Mouse (Mus musculus) midbrain, postnatal 0 days (tissue): Measurements from ENCODE around the gene Auh. TPM values are rescaled to one million over a fixed set of nuclear protein-coding genes. Genes with fewer than 3 reads are reported as not detected.

Source experiments
- ATAC-seq: fragments of 200-750 bp; cut with Nextera tagmentation; 2 replicates; pipeline ENCODE4 v1.8.0; 2017; ENCODE audit warnings: moderate number of reproducible peaks, mild to moderate bottlenecking, moderate TSS enrichment, moderate library complexity; ENCODE audit not compliant: low FRiP score
- DNase-seq: peaks from one replicate; pipeline ENCODE4 v3.0.0-alpha.2; 2015; ENCODE audit warnings: low spot score
- H3K27ac ChIP-seq: fragments of 300-500 bp; sonication (generic); 2 replicates; pipeline ENCODE4 v1.5.1; 2014; ENCODE audit warnings: low read depth, mild to moderate bottlenecking, low read length, mixed read lengths
- H3K27me3 ChIP-seq: fragments of 300-500 bp; sonication (generic); 2 replicates; pipeline ENCODE4 v1.6.1; 2014; ENCODE audit warnings: low read length, control low read depth, mixed read lengths; ENCODE audit not compliant: insufficient read depth
- H3K36me3 ChIP-seq: fragments of 300-500 bp; sonication (generic); 2 replicates; pipeline ENCODE4 v1.6.1; 2014; ENCODE audit warnings: low read length, control low read depth, mixed read lengths; ENCODE audit not compliant: insufficient read depth
- H3K4me1 ChIP-seq: fragments of 300-500 bp; sonication (generic); 2 replicates; pipeline ENCODE4 v1.6.1; 2014; ENCODE audit warnings: mild to moderate bottlenecking, control low read depth, antibody characterized with exemption, low read length, mixed read lengths; ENCODE audit not compliant: insufficient read depth
- H3K4me2 ChIP-seq: fragments of 300-500 bp; sonication (generic); 2 replicates; pipeline ENCODE4 v1.6.1; 2014; ENCODE audit warnings: low read depth, mild to moderate bottlenecking, low read length, mixed read lengths; ENCODE audit not compliant: poor library complexity, severe bottlenecking
- H3K4me3 ChIP-seq: fragments of 300-500 bp; sonication (generic); 2 replicates; pipeline ENCODE4 v1.5.1; 2014; ENCODE audit warnings: low read depth, mild to moderate bottlenecking, low read length, moderate library complexity
- H3K9ac ChIP-seq: fragments of 300-500 bp; sonication (generic); replicated peaks from 2 replicates; pipeline ENCODE4 v1.6.1; 2014; ENCODE audit warnings: mild to moderate bottlenecking, low read length, moderate library complexity, mixed read lengths; ENCODE audit not compliant: poor library complexity, severe bottlenecking
- H3K9me3 ChIP-seq: fragments of 300-500 bp; sonication (generic); 2 replicates; pipeline ENCODE4 v1.6.1; 2016; ENCODE audit warnings: low read length, control low read depth
- CTCF ChIP-seq: IDR thresholded peaks from 2 replicates; pipeline ENCODE4 v1.5.1; 2016; ENCODE audit warnings: antibody characterized with exemption, mild to moderate bottlenecking
- WGBS: fragments of 180-500 bp; shearing (Covaris S2); extraction: QIAGEN DNeasy Blood & Tissue Kit; methylation state at CpG from one replicate; pipeline ENCODE4 v1.1.7; 2014; 5-methylcytosine and 5-hydroxymethylcytosine counted together
- polyA plus RNA-seq: library from polyadenylated mRNA; unstranded; fragments of >200 nt; fragmentation: Nextera tagmentation; extraction: Ambion mirVana; gene quantifications from 2 replicates; pipeline ENCODE4 v1.2.1, GENCODE M21; 2015
- total RNA-seq: library from RNA; depleted of rRNA; stranded (reverse); fragments of >200 nt; gene quantifications from 2 replicates; pipeline ENCODE4 v1.2.3, GENCODE M21; 2014

The Auh gene
- total and polyA plus RNA-seq, 2 experiments from 2014 or later, result 53.9 to 55.9 TPM

- no peaks in the 10 kb centered on the region for H3K27me3 ChIP-seq
- peaks cover 7% of the 10 kb centered on the region; the same call in 1 of the 2 replicates for H3K36me3 ChIP-seq
- no peak overlapping the region for H3K9ac ChIP-seq
- no peak overlapping the region for H3K27ac ChIP-seq
- no peak for DNase-seq
- ATAC-seq, result no peak
- no peaks in the 10 kb centered on the region for H3K9me3 ChIP-seq
- no peak overlapping the region for H3K4me3 ChIP-seq
- no peak for TF ChIP-seq CTCF
- no peak overlapping the region for H3K4me2 ChIP-seq
- WGBS, result 80% methylated on average over 7 of the region's 7 CpGs
- no peaks in the 10 kb centered on the region for H3K4me1 ChIP-seq
Measured at GRCm38 (mm10) chr13:52921065-52921825, 8.2 kb downstream of the Auh start.

- no peak for DNase-seq
- no peaks in the 10 kb centered on the region for H3K4me1 ChIP-seq
- H3K27me3 ChIP-seq, result no peaks in the 10 kb centered on the region
- no peaks in the 10 kb centered on the region for H3K9me3 ChIP-seq
- H3K27ac ChIP-seq, result no peak overlapping the region
- peaks cover 7% of the 10 kb centered on the region; the same call in 1 of the 2 replicates for H3K36me3 ChIP-seq
- TF ChIP-seq CTCF, result no peak
- ATAC-seq, result no peak
- no peak overlapping the region for H3K4me2 ChIP-seq
- WGBS, result 82% methylated on average over 10 of the region's 10 CpGs
- H3K9ac ChIP-seq, result no peak overlapping the region
- no peak overlapping the region for H3K4me3 ChIP-seq
Measured at GRCm38 (mm10) chr13:52919790-52920352, 9.6 kb downstream of the Auh start.

- Histone ChIP-seq H3K27me3 (no peaks in the 10 kb centered on the region), H3K9ac (no peak overlapping the region), H3K4me3 (no peak overlapping the region), H3K4me1 (no peaks in the 10 kb centered on the region), H3K9me3 (no peaks in the 10 kb centered on the region), H3K27ac (no peak overlapping the region), H3K36me3 (peaks cover 7% of the 10 kb centered on the region; the same call in 1 of the 2 replicates), H3K4me2 (no peak overlapping the region)
- TF ChIP-seq CTCF, result no peak
- DNase-seq (no peak), ATAC-seq (no peak)
- 92% methylated on average over 5 of the region's 5 CpGs for WGBS
Measured at GRCm38 (mm10) chr13:52918333-52918732, 11.1 kb downstream of the Auh start.

- H3K27ac ChIP-seq, result no peak overlapping the region
- ATAC-seq (no peak), DNase-seq (peak; percentile 13)
Measured at GRCm38 (mm10) chr13:52914591-52915110, 14.8 kb downstream of the Auh start.

GRCm38 (mm10) chr13:52913926-52914325 is 15.6 kb downstream of the Auh start:
- Histone ChIP-seq H3K9ac (no peak overlapping the region), H3K4me1 (no peaks in the 10 kb centered on the region), H3K36me3 (peaks cover 11% of the 10 kb centered on the region; the same call in 1 of the 2 replicates), H3K27me3 (no peaks in the 10 kb centered on the region), H3K9me3 (no peaks in the 10 kb centered on the region), H3K4me2 (no peak overlapping the region), H3K4me3 (no peak overlapping the region), H3K27ac (no peak overlapping the region)
- no peak for DNase-seq
- ATAC-seq, result no peak
- WGBS, result 83% methylated on average over 7 of the region's 7 CpGs
- TF ChIP-seq CTCF, result no peak

More at GRCm38 (mm10) chr13:52914591-52915110, 14.8 kb downstream of the Auh start:
- H3K4me3 ChIP-seq, result no peak overlapping the region
- no peaks in the 10 kb centered on the region for H3K4me1 ChIP-seq
- no peak overlapping the region for H3K9ac ChIP-seq
- no peak overlapping the region for H3K4me2 ChIP-seq
- no peaks in the 10 kb centered on the region for H3K27me3 ChIP-seq
- WGBS, result 74% methylated on average over 19 of the region's 19 CpGs
- peaks cover 9% of the 10 kb centered on the region; the same call in 1 of the 2 replicates for H3K36me3 ChIP-seq
- TF ChIP-seq CTCF, result no peak
- no peaks in the 10 kb centered on the region for H3K9me3 ChIP-seq

- ATAC-seq, result no peak
- Histone ChIP-seq H3K27me3 (no peaks in the 10 kb centered on the region), H3K4me3 (no peak overlapping the region), H3K4me1 (no peaks in the 10 kb centered on the region), H3K36me3 (peaks cover 14% of the 10 kb centered on the region; the same call in 1 of the 2 replicates), H3K9me3 (no peaks in the 10 kb centered on the region), H3K4me2 (no peak overlapping the region), H3K27ac (no peak overlapping the region), H3K9ac (no peak overlapping the region)
- no peak for DNase-seq
- no peak for TF ChIP-seq CTCF
- 85% methylated on average over 8 of the region's 8 CpGs for WGBS
Measured at GRCm38 (mm10) chr13:52912495-52912894, 17.0 kb downstream of the Auh start.
